Mouse (Mus musculus) erythroblast, embryonic 14.5 days (primary cell): ENCODE data around the gene Tmem198b.

Source experiments
- GATA1 ChIP-seq: IDR thresholded peaks from 2 replicates; pipeline ENCODE4 v1.6.1; 2012; ENCODE audit warnings: low read length, inconsistent platforms, mixed read lengths
- TAL1 ChIP-seq: IDR thresholded peaks from 3 replicates; pipeline ENCODE4 v1.6.1; 2012; ENCODE audit warnings: low read length, inconsistent platforms, mixed read lengths

DNA sequence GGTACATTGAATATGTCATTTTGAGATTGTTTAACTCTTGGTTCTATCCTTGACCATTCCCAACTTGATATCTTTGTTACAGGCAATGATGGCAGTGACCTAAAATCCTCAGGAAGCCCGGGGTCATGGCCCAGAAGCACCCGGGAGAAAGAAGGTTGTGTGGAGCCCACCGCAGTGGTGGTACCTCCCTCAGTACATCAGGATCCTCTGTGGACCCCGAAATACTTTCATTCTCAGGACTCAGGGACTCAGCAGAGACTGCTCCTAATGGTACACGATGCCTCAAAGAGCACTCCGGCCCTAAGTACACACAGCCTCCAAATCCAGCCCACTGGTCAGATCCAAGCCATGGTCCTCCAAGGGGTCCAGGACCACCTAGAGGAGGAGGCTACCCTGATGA, 1.9 kb upstream of the Tmem198b start:
- TF ChIP-seq GATA1 (no peak), TAL1 (no peak)
